Mouse (Mus musculus) liver, embryonic 14.5 days (tissue): ENCODE results near the gene Zbtb7b. TPM values are rescaled to one million over a fixed set of nuclear protein-coding genes. Genes with fewer than 3 reads are reported as not detected.

ENCODE experiments used
- ATAC-seq: fragments of 200-750 bp; cut with Nextera tagmentation; 2 replicates; pipeline ENCODE4 v1.8.0; 2017; ENCODE audit warnings: moderate number of reproducible peaks, mild to moderate bottlenecking, moderate library complexity; ENCODE audit not compliant: insufficient read depth
- DNase-seq, 3 experiments: peaks; one replicate each; pipeline ENCODE4 v3.0.0-alpha.2; 2012 to 2013; ENCODE audit warnings: low read depth in 3 of 3, low spot score in 3 of 3
- H3K27ac ChIP-seq: fragments of 300-500 bp; sonication (generic); 2 replicates; pipeline ENCODE4 v1.5.1; 2014; ENCODE audit warnings: moderate library complexity, mild to moderate bottlenecking, control low read depth, inconsistent platforms
- H3K27me3 ChIP-seq: fragments of 300-500 bp; sonication (generic); 2 replicates; pipeline ENCODE4 v1.6.1; 2014; ENCODE audit warnings: mild to moderate bottlenecking, low read length, moderate library complexity; ENCODE audit not compliant: control insufficient read depth, insufficient read depth
- H3K36me3 ChIP-seq: fragments of 300-500 bp; sonication (generic); replicated peaks from 2 replicates; pipeline ENCODE4 v1.6.1; 2014; ENCODE audit warnings: low read depth; ENCODE audit not compliant: control insufficient read depth, insufficient read depth
- H3K4me1 ChIP-seq, 2 experiments: fragments of 200-500 bp in 1 of 2; fragments of 300-500 bp in 1 of 2; sonication (generic) in 1 of 2; replicated peaks; 2 replicates each; pipeline ENCODE4 v1.6.1; 2012 to 2014; ENCODE audit warnings: antibody characterized with exemption in 1 of 2, inconsistent platforms in 1 of 2, low read length in 1 of 2; ENCODE audit not compliant: control insufficient read depth in 2 of 2, insufficient read depth in 2 of 2
- H3K4me2 ChIP-seq: fragments of 300-500 bp; sonication (generic); 2 replicates; pipeline ENCODE4 v1.6.1; 2014; ENCODE audit warnings: low read depth, mild to moderate bottlenecking, control low read depth, moderate library complexity
- H3K4me3 ChIP-seq, 2 experiments: fragments of 200-500 bp in 1 of 2; fragments of 300-500 bp in 1 of 2; sonication (generic) in 1 of 2; 2 replicates each; pipeline ENCODE4 v1.5.1; 2012 to 2014; ENCODE audit warnings: low read depth in 2 of 2, low read length in 2 of 2, mild to moderate bottlenecking in 2 of 2, control low read depth in 1 of 2, inconsistent platforms in 1 of 2, moderate library complexity in 1 of 2; ENCODE audit not compliant: insufficient read depth in 1 of 2
- H3K9ac ChIP-seq: fragments of 300-500 bp; sonication (generic); replicated peaks from 2 replicates; pipeline ENCODE4 v1.6.1; 2014; ENCODE audit warnings: mild to moderate bottlenecking, control low read depth, moderate library complexity
- H3K9me3 ChIP-seq: fragments of 300-500 bp; sonication (generic); 2 replicates; pipeline ENCODE4 v1.6.1; 2016; ENCODE audit warnings: low read length, mixed read lengths; ENCODE audit not compliant: control insufficient read depth
- CTCF ChIP-seq: IDR thresholded peaks from 2 replicates; pipeline ENCODE4 v1.5.1; 2016; ENCODE audit warnings: antibody characterized with exemption, low read depth, control low read depth
- EP300 ChIP-seq: IDR thresholded peaks from 2 replicates; pipeline ENCODE4 v1.6.1; 2016; ENCODE audit warnings: antibody characterized with exemption, low read depth
- WGBS: fragments of 180-500 bp; shearing (Covaris S2); extraction: QIAGEN DNeasy Blood & Tissue Kit; methylation state at CpG from one replicate; pipeline ENCODE4 v1.1.7; 2014; ENCODE audit not compliant: insufficient replicate concordance; 5-methylcytosine and 5-hydroxymethylcytosine counted together
- polyA plus RNA-seq, 2 experiments: library from polyadenylated mRNA; depleted of rRNA in 1 of 2; stranded (reverse) in 1 of 2; unstranded in 1 of 2; fragments of >200 nt; fragmentation: Nextera tagmentation in 1 of 2; extraction: Ambion mirVana in 1 of 2; gene quantifications; 2 replicates each; pipeline versions ENCODE4 v1.2.1 to v1.2.3; 2012 to 2014

Zbtb7b gene
- polyA plus RNA-seq, 2 experiments: 0.95 to 6.9 TPM

GRCm38 (mm10) chr3:89360237-89360636 is 34.3 kb downstream of the Zbtb7b start:
- Histone ChIP-seq H3K4me1 (no peaks in the 10 kb centered on the region), H3K9me3 (no peaks in the 10 kb centered on the region), H3K36me3 (no peaks in the 10 kb centered on the region), H3K27ac (no peak overlapping the region), H3K9ac (no peak overlapping the region), H3K27me3 (no peaks in the 10 kb centered on the region), H3K4me2 (no peak overlapping the region), H3K4me3 (no peak overlapping the region)
- no peak for TF ChIP-seq EP300
- TF ChIP-seq CTCF: no peak
- DNase-seq: no peak
- ATAC-seq: no peak
- WGBS: 38% methylated on average over 3 of the region's 3 CpGs

GRCm38 (mm10) chr3:89359630-89360029 is 34.9 kb downstream of the Zbtb7b start:
- H3K4me3 ChIP-seq: no peak overlapping the region
- TF ChIP-seq EP300 (no peak), CTCF (no peak)
- H3K4me2 ChIP-seq: no peak overlapping the region
- H3K27ac ChIP-seq: no peak overlapping the region
- no peaks in the 10 kb centered on the region for H3K4me1 ChIP-seq
- no peaks in the 10 kb centered on the region for H3K36me3 ChIP-seq
- 45% methylated on average over 6 of the region's 6 CpGs for WGBS
- DNase-seq (no peak), ATAC-seq (no peak)
- no peak overlapping the region for H3K9ac ChIP-seq
- H3K27me3 ChIP-seq: no peaks in the 10 kb centered on the region
- H3K9me3 ChIP-seq: no peaks in the 10 kb centered on the region

- Histone ChIP-seq H3K9ac (no peak overlapping the region), H3K4me3 (no peak overlapping the region), H3K27ac (no peak overlapping the region), H3K27me3 (peaks cover 3% of the 10 kb centered on the region), H3K36me3 (no peaks in the 10 kb centered on the region), H3K4me2 (no peak overlapping the region), H3K4me1 (no peaks in the 10 kb centered on the region), H3K9me3 (no peaks in the 10 kb centered on the region)
- 56% methylated on average over 9 of the region's 9 CpGs for WGBS
- no peak for ATAC-seq
- no peak for DNase-seq
- no peak for TF ChIP-seq CTCF
- TF ChIP-seq EP300: no peak
Observed at GRCm38 (mm10) chr3:89356029-89356428, 38.5 kb downstream of the Zbtb7b start.

GRCm38 (mm10) chr3:89355512-89355902 is 39.1 kb downstream of the Zbtb7b start:
- H3K9me3 ChIP-seq: no peaks in the 10 kb centered on the region
- ATAC-seq (no peak), DNase-seq (no peak)
- 57% methylated on average over 6 of the region's 6 CpGs for WGBS
- H3K4me1 ChIP-seq: no peaks in the 10 kb centered on the region
- no peaks in the 10 kb centered on the region for H3K36me3 ChIP-seq
- H3K4me3 ChIP-seq: no peak overlapping the region
- no peak overlapping the region for H3K9ac ChIP-seq
- peaks cover 7% of the 10 kb centered on the region for H3K27me3 ChIP-seq
- no peak overlapping the region for H3K27ac ChIP-seq
- H3K4me2 ChIP-seq: no peak overlapping the region
- TF ChIP-seq CTCF (no peak), EP300 (no peak)

- ATAC-seq (no peak), DNase-seq (no peak)
- peaks cover 12% of the 10 kb centered on the region for H3K27me3 ChIP-seq
- no peak overlapping the region for H3K4me3 ChIP-seq
- no peak overlapping the region for H3K4me2 ChIP-seq
- no peak overlapping the region for H3K27ac ChIP-seq
- no peaks in the 10 kb centered on the region for H3K36me3 ChIP-seq
- no peaks in the 10 kb centered on the region for H3K4me1 ChIP-seq
- TF ChIP-seq EP300 (no peak), CTCF (peak; percentile 87)
- H3K9ac ChIP-seq: no peak overlapping the region
- WGBS: 10% methylated on average over 5 of the region's 5 CpGs
- no peaks in the 10 kb centered on the region for H3K9me3 ChIP-seq
Observed at GRCm38 (mm10) chr3:89354816-89355511, 39.6 kb downstream of the Zbtb7b start.
